ENCODE assay signal across 17 mouse cellular contexts in the genomic region with DNA sequence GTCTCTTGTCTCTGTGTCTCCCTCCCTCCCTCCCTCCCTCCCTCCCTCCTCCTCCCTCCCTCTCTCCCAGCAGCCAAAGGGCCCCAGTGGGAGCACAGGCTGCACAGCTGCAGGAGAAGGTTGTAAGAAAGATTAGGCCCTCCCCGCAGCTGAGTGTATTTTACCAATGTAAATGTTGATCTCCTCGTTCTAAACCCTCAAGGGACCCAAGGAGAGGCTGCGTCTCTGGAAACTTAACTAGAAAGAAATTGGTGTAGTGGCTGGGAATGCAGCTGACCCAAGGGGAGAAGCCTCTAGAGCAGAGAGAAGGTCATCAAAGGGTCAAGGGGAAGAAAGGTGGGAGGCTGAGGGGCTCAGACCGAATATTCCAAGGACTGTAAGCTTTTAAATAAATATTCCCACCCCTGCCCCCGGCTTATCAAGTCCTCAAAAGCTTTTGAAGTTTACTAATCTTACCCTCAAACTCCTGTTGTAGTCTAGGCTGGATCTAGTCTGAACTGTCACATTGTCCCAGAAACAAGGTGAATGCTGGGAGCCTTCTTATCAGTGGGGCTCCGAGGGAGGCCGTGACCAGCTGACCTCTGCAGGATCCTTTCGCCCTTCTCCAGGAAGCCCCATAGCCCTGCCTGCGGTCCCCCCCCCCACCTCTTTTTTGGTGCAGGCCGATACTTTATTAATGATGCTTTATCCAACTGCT.
DNase-seq lines count a peak whose midpoint lies in the region; ATAC-seq and TF ChIP-seq lines count a peak whose summit lies in the region.
"Had no signal": no experiment of that assay in that cellular context is flagged by ENCODE, and none has a peak within 500 bp of the region (broad histone marks: within the 10 kb centered on the region; RNA-seq: fewer than 3 reads in every experiment).

No protein-coding gene starts in this region.

- H3K9me3 ChIP-seq in lung, embryonic 14.5 days (ENCODE audit: low read depth, low read length) = no peaks in the 10 kb centered on the region
- H3K9me3 ChIP-seq in forebrain, embryonic 16.5 days (ENCODE audit: control insufficient read depth, low read length) = no peaks in the 10 kb centered on the region
- H3K9me3 ChIP-seq: forebrain, embryonic 13.5 days; hindbrain, embryonic 15.5 days had no signal

- WGBS in lung, embryonic 14.5 days = 19% methylated on average over 10 of the region's 10 CpGs
- WGBS in forebrain, embryonic 16.5 days = 47% methylated on average over 10 of the region's 10 CpGs

- peaks cover 8% of the 10 kb centered on the region for H3K4me1 ChIP-seq in lung, embryonic 14.5 days (ENCODE audit: insufficient read depth)
- H3K4me1 ChIP-seq in forebrain, embryonic 16.5 days (replicated peaks; ENCODE audit: control insufficient read depth, insufficient read depth, low read length) = peaks cover 16% of the 10 kb centered on the region

- H3K4me3 ChIP-seq in gastrocnemius, adult 2 months = no peak overlapping the region
- no peak overlapping the region for H3K4me3 ChIP-seq in lung, embryonic 14.5 days (ENCODE audit: low read depth, low read length)
- no peak overlapping the region for H3K4me3 ChIP-seq in forebrain, embryonic 16.5 days (replicated peaks; ENCODE audit: low read length)
- H3K4me3 ChIP-seq: forebrain, embryonic 13.5 days; heart, adult 2 months; hindbrain, embryonic 15.5 days had no signal

- H3K27me3 ChIP-seq in lung, embryonic 14.5 days (ENCODE audit: insufficient read depth, low read length) = no peaks in the 10 kb centered on the region
- no peaks in the 10 kb centered on the region for H3K27me3 ChIP-seq in forebrain, embryonic 16.5 days (replicated peaks; ENCODE audit: control insufficient read depth, insufficient read depth, low read length)
- H3K27me3 ChIP-seq: forebrain, embryonic 13.5 days; hindbrain, embryonic 15.5 days; Patski had no signal

- peak; percentile 75; the same call in 1 of the 2 replicates for ATAC-seq in lung, embryonic 14.5 days (ENCODE audit: insufficient read depth)
- ATAC-seq in forebrain, embryonic 16.5 days = no peak
- ATAC-seq: forebrain, embryonic 13.5 days; Patski had no signal

- intact Hi-C loops in gastrocnemius, adult 2 months (cut with DNase I) = no loop called here
- intact Hi-C loops in gastrocnemius, postnatal 14 days (cut with DNase I; ENCODE audit: low total_unique reads) = no loop called here

- peak; percentile 25 for DNase-seq in gastrocnemius, adult 2 months
- no peak for DNase-seq in gastrocnemius, postnatal 14 days
- DNase-seq in lung, embryonic 14.5 days = peak; percentile 69
- DNase-seq in lung, adult 18-20 months = no peak
- DNase-seq in ZHBTc4 (ENCODE audit: low read depth, low spot score) = peak; percentile 16
- DNase-seq in skeletal muscle tissue, adult 2 months (ENCODE audit: low read depth, low spot score) = peak; percentile 21
- DNase-seq: cerebellum, adult 11-12 months; cerebellum, postnatal 36 days; layer of hippocampus, postnatal 36 days; left cerebral cortex, postnatal 4 days; right cerebral cortex, postnatal 25 days had no signal

- no peak overlapping the region for H3K27ac ChIP-seq in gastrocnemius, adult 2 months
- peak overlapping the region; percentile 28; the same call in 1 of the 2 replicates for H3K27ac ChIP-seq in lung, embryonic 14.5 days (ENCODE audit: low read depth)
- no peak overlapping the region for H3K27ac ChIP-seq in forebrain, embryonic 16.5 days (ENCODE audit: low read length)
- H3K27ac ChIP-seq: forebrain, embryonic 13.5 days; heart, adult 2 months; hindbrain, embryonic 15.5 days had no signal

- no peak overlapping the region for H3K9ac ChIP-seq in lung, embryonic 14.5 days
- H3K9ac ChIP-seq in forebrain, embryonic 16.5 days (replicated peaks; ENCODE audit: low read depth, low read length) = no peak overlapping the region
- H3K9ac ChIP-seq: forebrain, embryonic 13.5 days; hindbrain, embryonic 15.5 days had no signal

- no peaks in the 10 kb centered on the region for H3K36me3 ChIP-seq in lung, embryonic 14.5 days (ENCODE audit: insufficient read depth)
- no peaks in the 10 kb centered on the region for H3K36me3 ChIP-seq in forebrain, embryonic 16.5 days (ENCODE audit: control insufficient read depth, insufficient read depth)
- H3K36me3 ChIP-seq: hindbrain, embryonic 15.5 days had no signal

- no peak overlapping the region for H3K4me2 ChIP-seq in lung, embryonic 14.5 days
- H3K4me2 ChIP-seq in forebrain, embryonic 16.5 days (ENCODE audit: low read length) = no peak overlapping the region
- H3K4me2 ChIP-seq: forebrain, embryonic 13.5 days; hindbrain, embryonic 15.5 days; liver, embryonic 11.5 days had no signal

- no peak for TF ChIP-seq CTCF in gastrocnemius, adult 2 months (IDR thresholded peaks at IDR 0.05)
- TF ChIP-seq CTCF in lung, embryonic 14.5 days (IDR thresholded peaks at IDR 0.05; ENCODE audit: low read depth) = no peak

Comparison
In these comparisons a context has a peak if more than half of its experiments do, and no peak if none do; other contexts are left out.
1. DNase-seq: peak in gastrocnemius, adult 2 months (single experiment), lung, embryonic 14.5 days (single experiment), ZHBTc4 (single experiment) and skeletal muscle tissue, adult 2 months (single experiment); none in gastrocnemius, postnatal 14 days (single experiment) and lung, adult 18-20 months (0 of 2).